Mouse (Mus musculus) neural tube, embryonic 14.5 days (tissue): ENCODE data around the gene Nedd9. TPM values are rescaled to one million over a fixed set of nuclear protein-coding genes. Genes with fewer than 3 reads are reported as not detected.

Experiments
- ATAC-seq: fragments of 200-750 bp; cut with Nextera tagmentation; 2 replicates; pipeline ENCODE4 v1.8.0; 2017; ENCODE audit warnings: low read depth, mild to moderate bottlenecking, moderate TSS enrichment, moderate library complexity
- H3K27ac ChIP-seq: fragments of 300-500 bp; sonication (generic); 2 replicates; pipeline ENCODE4 v1.5.1; 2014; ENCODE audit warnings: low read depth, mild to moderate bottlenecking, control low read depth, low read length, moderate library complexity, mixed read lengths
- H3K27me3 ChIP-seq: fragments of 300-500 bp; sonication (generic); 2 replicates; pipeline ENCODE4 v1.6.1; 2014; ENCODE audit warnings: low read length; ENCODE audit not compliant: control insufficient read depth, insufficient read depth
- H3K36me3 ChIP-seq: fragments of 300-500 bp; sonication (generic); 2 replicates; pipeline ENCODE4 v1.6.1; 2014; ENCODE audit warnings: low read length, mixed read lengths; ENCODE audit not compliant: control insufficient read depth, insufficient read depth
- H3K4me1 ChIP-seq: fragments of 300-500 bp; sonication (generic); 2 replicates; pipeline ENCODE4 v1.6.1; 2014; ENCODE audit warnings: low read length; ENCODE audit not compliant: control insufficient read depth, insufficient read depth
- H3K4me2 ChIP-seq: fragments of 300-500 bp; sonication (generic); 2 replicates; pipeline ENCODE4 v1.6.1; 2014; ENCODE audit warnings: mild to moderate bottlenecking, low read depth, low read length, control low read depth
- H3K4me3 ChIP-seq: fragments of 300-500 bp; sonication (generic); 2 replicates; pipeline ENCODE4 v1.5.1; 2014; ENCODE audit warnings: low read depth, low read length, control low read depth, mixed read lengths
- H3K9ac ChIP-seq: fragments of 300-500 bp; sonication (generic); replicated peaks from 2 replicates; pipeline ENCODE4 v1.6.1; 2014; ENCODE audit warnings: low read depth, mild to moderate bottlenecking, control low read depth, low read length, mixed read lengths
- H3K9me3 ChIP-seq: fragments of 300-500 bp; sonication (generic); 2 replicates; pipeline ENCODE4 v1.6.1; 2016; ENCODE audit warnings: low read length; ENCODE audit not compliant: control insufficient read depth
- WGBS: fragments of 180-500 bp; shearing (Covaris S2); extraction: QIAGEN DNeasy Blood & Tissue Kit; methylation state at CpG from one replicate; pipeline ENCODE4 v1.1.7; 2014; 5-methylcytosine and 5-hydroxymethylcytosine counted together
- polyA plus RNA-seq: library from polyadenylated mRNA; unstranded; fragments of >200 nt; fragmentation: Nextera tagmentation; extraction: Ambion mirVana; gene quantifications from 2 replicates; pipeline ENCODE4 v1.2.1, GENCODE M21; 2014

Gene Nedd9
- polyA plus RNA-seq, 1 experiment from 2014 or later, result 15.1 TPM

- no peaks in the 10 kb centered on the region for H3K36me3 ChIP-seq
- H3K9me3 ChIP-seq, result no peaks in the 10 kb centered on the region
- ATAC-seq, result no peak
- H3K9ac ChIP-seq, result no peak overlapping the region
- no peak overlapping the region for H3K27ac ChIP-seq
- no peaks in the 10 kb centered on the region for H3K27me3 ChIP-seq
- H3K4me1 ChIP-seq, result no peaks in the 10 kb centered on the region
- 12% methylated on average over 3 of the region's 3 CpGs for WGBS
- no peak overlapping the region for H3K4me2 ChIP-seq
- H3K4me3 ChIP-seq, result no peak overlapping the region
These were observed 4.7 kb downstream of the Nedd9 start for GRCm38 (mm10) chr13:41482408-41483011.

- Histone ChIP-seq H3K4me1 (no peaks in the 10 kb centered on the region), H3K9me3 (no peaks in the 10 kb centered on the region), H3K4me2 (no peak overlapping the region), H3K4me3 (no peak overlapping the region), H3K27me3 (no peaks in the 10 kb centered on the region), H3K27ac (no peak overlapping the region), H3K36me3 (no peaks in the 10 kb centered on the region), H3K9ac (no peak overlapping the region)
- WGBS, result 77% methylated on average over 13 of the region's 15 CpGs
- no peak for ATAC-seq
These were observed 7.3 kb downstream of the Nedd9 start for GRCm38 (mm10) chr13:41479737-41480435.

- no peak overlapping the region for H3K9ac ChIP-seq
- 23% methylated on average over 4 of the region's 4 CpGs for WGBS
- no peaks in the 10 kb centered on the region for H3K4me1 ChIP-seq
- no peaks in the 10 kb centered on the region for H3K27me3 ChIP-seq
- no peak overlapping the region for H3K27ac ChIP-seq
- H3K36me3 ChIP-seq, result no peaks in the 10 kb centered on the region
- H3K4me3 ChIP-seq, result no peak overlapping the region
- no peaks in the 10 kb centered on the region for H3K9me3 ChIP-seq
- H3K4me2 ChIP-seq, result no peak overlapping the region
- ATAC-seq, result no peak
These were observed 10.9 kb downstream of the Nedd9 start for GRCm38 (mm10) chr13:41476216-41476615.

GRCm38 (mm10) chr13:41474365-41474764 lies 12.8 kb downstream of the Nedd9 start:
- Histone ChIP-seq H3K4me1 (no peaks in the 10 kb centered on the region), H3K4me2 (no peak overlapping the region), H3K27me3 (no peaks in the 10 kb centered on the region), H3K36me3 (no peaks in the 10 kb centered on the region), H3K4me3 (no peak overlapping the region), H3K27ac (no peak overlapping the region), H3K9me3 (no peaks in the 10 kb centered on the region), H3K9ac (no peak overlapping the region)
- WGBS, result 85% methylated on average over 5 of the region's 5 CpGs
- no peak for ATAC-seq

- Histone ChIP-seq H3K9ac (no peak overlapping the region), H3K36me3 (no peaks in the 10 kb centered on the region), H3K4me2 (no peak overlapping the region), H3K4me1 (no peaks in the 10 kb centered on the region), H3K4me3 (no peak overlapping the region), H3K27me3 (no peaks in the 10 kb centered on the region), H3K9me3 (no peaks in the 10 kb centered on the region), H3K27ac (no peak overlapping the region)
- 92% methylated on average over 4 of the region's 4 CpGs for WGBS
- ATAC-seq, result no peak
These were observed 13.7 kb downstream of the Nedd9 start for GRCm38 (mm10) chr13:41473504-41473903.

GRCm38 (mm10) chr13:41472878-41473424 lies 14.2 kb downstream of the Nedd9 start:
- no peak overlapping the region for H3K4me2 ChIP-seq
- H3K9me3 ChIP-seq, result no peaks in the 10 kb centered on the region
- H3K27me3 ChIP-seq, result no peaks in the 10 kb centered on the region
- no peaks in the 10 kb centered on the region for H3K36me3 ChIP-seq
- no peak for ATAC-seq
- 86% methylated on average over 5 of the region's 5 CpGs for WGBS
- no peak overlapping the region for H3K4me3 ChIP-seq
- no peak overlapping the region for H3K9ac ChIP-seq
- no peak overlapping the region for H3K27ac ChIP-seq
- H3K4me1 ChIP-seq, result no peaks in the 10 kb centered on the region

GRCm38 (mm10) chr13:41468277-41468676 lies 18.9 kb downstream of the Nedd9 start:
- H3K27ac ChIP-seq, result no peak overlapping the region
- H3K9ac ChIP-seq, result no peak overlapping the region
- no peak overlapping the region for H3K4me2 ChIP-seq
- ATAC-seq, result no peak
- H3K36me3 ChIP-seq, result no peaks in the 10 kb centered on the region
- 75% methylated on average over 5 of the region's 5 CpGs for WGBS
- no peaks in the 10 kb centered on the region for H3K4me1 ChIP-seq
- no peaks in the 10 kb centered on the region for H3K9me3 ChIP-seq
- no peak overlapping the region for H3K4me3 ChIP-seq
- H3K27me3 ChIP-seq, result no peaks in the 10 kb centered on the region

- H3K4me1 ChIP-seq, result no peaks in the 10 kb centered on the region
- H3K36me3 ChIP-seq, result no peaks in the 10 kb centered on the region
- H3K4me3 ChIP-seq, result no peak overlapping the region
- 83% methylated on average over 2 of the region's 2 CpGs for WGBS
- H3K9me3 ChIP-seq, result no peaks in the 10 kb centered on the region
- ATAC-seq, result no peak
- H3K27ac ChIP-seq, result no peak overlapping the region
- no peak overlapping the region for H3K4me2 ChIP-seq
- no peak overlapping the region for H3K9ac ChIP-seq
- H3K27me3 ChIP-seq, result no peaks in the 10 kb centered on the region
These were observed 20.1 kb downstream of the Nedd9 start for GRCm38 (mm10) chr13:41467036-41467435.

GRCm38 (mm10) chr13:41466616-41467015 lies 20.5 kb downstream of the Nedd9 start:
- no peaks in the 10 kb centered on the region for H3K4me1 ChIP-seq
- no peaks in the 10 kb centered on the region for H3K36me3 ChIP-seq
- no peak overlapping the region for H3K27ac ChIP-seq
- H3K4me3 ChIP-seq, result no peak overlapping the region
- no peak overlapping the region for H3K4me2 ChIP-seq
- H3K27me3 ChIP-seq, result no peaks in the 10 kb centered on the region
- no peak for ATAC-seq
- no peak overlapping the region for H3K9ac ChIP-seq
- H3K9me3 ChIP-seq, result no peaks in the 10 kb centered on the region
- WGBS, result 88% methylated on average over 4 of the region's 4 CpGs
